Mouse (Mus musculus): ENCODE results near the gene Lamb3.

DNA sequence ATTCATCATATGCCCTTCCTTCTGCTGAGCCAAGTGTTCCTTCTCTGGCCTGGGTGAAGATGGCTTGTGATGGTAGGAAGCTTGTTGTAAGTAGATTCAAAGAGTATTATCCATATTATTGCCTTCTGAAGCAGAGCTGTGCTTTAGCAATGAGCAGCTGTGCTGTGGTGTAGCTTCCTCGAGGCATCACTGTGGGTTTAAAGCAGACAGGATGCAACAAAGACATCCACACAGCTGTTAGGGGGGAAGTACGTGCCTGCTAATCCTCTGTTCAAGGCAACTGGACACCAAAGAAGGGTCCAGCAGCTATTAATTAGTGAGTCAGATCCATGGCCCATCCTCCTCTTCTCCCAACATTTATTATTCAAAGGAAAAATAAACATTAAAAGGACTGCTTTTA is 137.5 kb downstream of the Lamb3 start:
- TF ChIP-seq POLR2A (IDR thresholded peaks at IDR 0.05; ENCODE audit: borderline replicate concordance, control insufficient read depth, low read depth, low read length), result no peak
- TF ChIP-seq CTCF (IDR thresholded peaks at IDR 0.05; ENCODE audit: control insufficient read depth, insufficient read depth, low read length), result no peak
